Mouse (Mus musculus) embryonic facial prominence, embryonic 10.5 days (tissue): Measurements from ENCODE around the gene Ctdsp1. TPM values are rescaled to one million over a fixed set of nuclear protein-coding genes. Genes with fewer than 3 reads are reported as not detected.
A peak's percentile ranks its signal among the peaks of the same experiment; 100 is the strongest.

Source experiments
- DNase-seq: peaks from one replicate; pipeline ENCODE4 v3.0.0-alpha.2; 2017; ENCODE audit warnings: low spot score
- H3K27ac ChIP-seq: fragments of 300-500 bp; sonication (generic); replicated peaks from 2 replicates; pipeline ENCODE4 v1.5.1; 2016; ENCODE audit warnings: mild to moderate bottlenecking
- H3K27me3 ChIP-seq: fragments of 300-500 bp; sonication (generic); replicated peaks from 2 replicates; pipeline ENCODE4 v1.6.1; 2016; ENCODE audit warnings: low read depth, mild to moderate bottlenecking; ENCODE audit not compliant: poor library complexity, severe bottlenecking
- H3K36me3 ChIP-seq: fragments of 300-500 bp; sonication (generic); replicated peaks from 2 replicates; pipeline ENCODE4 v1.6.1; 2016; ENCODE audit warnings: mild to moderate bottlenecking, moderate library complexity
- H3K4me1 ChIP-seq: fragments of 300-500 bp; sonication (generic); 2 replicates; pipeline ENCODE4 v1.6.1; 2016
- H3K4me3 ChIP-seq: fragments of 300-500 bp; sonication (generic); 2 replicates; pipeline ENCODE4 v1.5.1; 2016; ENCODE audit warnings: mild to moderate bottlenecking, moderate library complexity
- H3K9me3 ChIP-seq: fragments of 300-500 bp; sonication (generic); 2 replicates; pipeline ENCODE4 v1.6.1; 2016; ENCODE audit warnings: mild to moderate bottlenecking
- WGBS: fragments of 180-500 bp; shearing (Covaris S2); methylation state at CpG from one replicate; pipeline ENCODE4 v1.1.7; 2016; 5-methylcytosine and 5-hydroxymethylcytosine counted together
- polyA plus RNA-seq: library from polyadenylated mRNA; unstranded; fragments of >200 nt; fragmentation: Nextera tagmentation; extraction: Ambion mirVana; gene quantifications from 2 replicates; pipeline ENCODE4 v1.2.1, GENCODE M21; 2016

Gene Ctdsp1
- polyA plus RNA-seq, 1 experiment from 2014 or later, result 49.0 TPM

DNA sequence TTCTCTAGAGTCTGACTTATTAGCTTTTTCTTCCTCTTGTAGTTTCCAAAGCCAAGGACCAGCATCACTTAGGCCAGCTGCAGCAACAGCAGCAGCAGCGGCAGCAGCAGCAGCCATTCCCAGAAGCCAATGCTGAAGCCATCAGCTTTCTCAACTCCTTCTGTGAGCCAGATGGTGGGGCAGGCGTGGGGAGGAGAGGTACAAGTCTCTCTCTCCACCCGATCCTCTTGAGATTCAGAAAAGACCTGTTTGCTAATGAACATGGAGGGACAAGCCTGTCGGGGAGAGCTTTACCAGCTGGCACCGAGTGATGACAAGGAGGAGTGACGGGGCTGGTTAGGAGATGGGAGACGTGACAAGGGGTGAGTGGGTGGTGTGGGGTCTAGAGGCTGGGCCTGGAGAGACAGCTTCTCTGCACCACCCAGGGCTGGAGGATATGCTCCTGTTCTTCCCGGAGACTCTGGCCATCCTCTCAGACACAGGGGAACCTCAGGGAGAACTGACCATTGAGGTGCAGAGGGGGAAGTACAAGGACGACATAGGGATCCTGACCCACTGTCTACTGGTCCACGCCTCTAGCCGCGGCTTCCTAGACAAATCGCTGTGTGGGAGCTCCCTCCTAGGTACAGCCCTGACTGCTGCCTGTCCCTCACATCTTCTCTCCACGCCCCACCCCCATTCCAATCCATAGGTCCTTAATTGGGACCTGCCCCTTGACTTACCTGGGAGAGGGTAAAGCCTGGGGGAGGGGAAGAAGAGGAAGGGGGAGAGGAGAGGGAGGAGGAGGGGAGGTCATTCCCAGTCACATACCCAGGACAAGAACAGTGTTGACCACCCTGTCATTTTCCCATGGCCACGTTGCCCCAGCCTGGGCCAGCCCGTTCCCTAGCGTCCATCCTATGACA lies 28.7 kb upstream of the Ctdsp1 start:
- peaks cover 17% of the 10 kb centered on the region; the same call in 1 of the 2 replicates for H3K27me3 ChIP-seq
- no peak overlapping the region for H3K27ac ChIP-seq

DNA sequence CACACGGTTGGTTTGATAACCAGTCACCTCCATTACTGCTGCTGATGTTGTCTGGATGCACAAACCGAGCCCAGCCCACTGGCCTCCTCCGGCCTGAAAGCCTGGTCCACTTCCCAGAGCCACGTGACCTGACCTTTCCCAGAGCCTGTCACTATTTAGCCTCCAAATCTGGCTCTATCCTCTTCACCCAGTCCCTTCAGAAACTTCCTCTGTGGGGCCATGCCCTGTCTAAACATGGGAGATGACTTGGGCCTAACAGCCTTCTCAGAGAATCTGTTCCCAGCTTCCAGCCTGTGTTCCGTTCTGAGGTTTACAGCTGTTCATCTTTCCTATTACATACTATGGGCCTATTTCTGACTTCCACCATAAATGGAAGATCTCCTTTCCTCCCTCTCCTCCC lies 27.9 kb upstream of the Ctdsp1 start:
- 71% methylated on average over 5 of the region's 5 CpGs for WGBS
- DNase-seq, result no peak
- Histone ChIP-seq H3K4me1 (peaks cover 25% of the 10 kb centered on the region), H3K27me3 (peaks cover 20% of the 10 kb centered on the region; the same call in 1 of the 2 replicates), H3K27ac (no peak overlapping the region), H3K36me3 (no peaks in the 10 kb centered on the region), H3K4me3 (no peak overlapping the region), H3K9me3 (no peaks in the 10 kb centered on the region)

More for the DNA sequence above, 28.7 kb upstream of the Ctdsp1 start:
- no peaks in the 10 kb centered on the region for H3K9me3 ChIP-seq
- no peak for DNase-seq
- no peak overlapping the region for H3K4me3 ChIP-seq
- WGBS, result 70% methylated on average over 17 of the region's 17 CpGs
- no peaks in the 10 kb centered on the region for H3K36me3 ChIP-seq
- peaks cover 17% of the 10 kb centered on the region for H3K4me1 ChIP-seq

DNA sequence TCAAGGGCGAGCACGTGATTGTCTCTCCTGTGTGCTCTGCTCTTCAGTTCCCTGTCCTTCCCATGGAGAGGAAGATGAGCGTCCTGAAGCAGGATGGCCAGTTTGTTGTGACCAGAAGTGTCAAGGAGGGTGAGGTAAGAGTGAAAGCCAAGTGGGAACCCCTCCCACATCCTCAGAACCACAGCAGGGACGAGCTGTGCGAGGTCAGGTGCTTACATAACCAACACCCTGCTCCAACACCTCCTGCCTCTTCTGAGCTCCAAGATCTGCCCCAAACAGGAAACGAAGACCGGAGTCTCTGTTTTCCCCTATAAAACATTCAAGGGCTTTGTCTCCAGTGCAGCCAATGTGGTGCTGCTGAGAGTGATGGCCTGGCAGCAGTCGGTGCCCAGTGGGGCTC lies 27.0 kb upstream of the Ctdsp1 start:
- Histone ChIP-seq H3K36me3 (no peaks in the 10 kb centered on the region), H3K27ac (no peak overlapping the region), H3K27me3 (peaks cover 20% of the 10 kb centered on the region; the same call in 1 of the 2 replicates), H3K9me3 (no peaks in the 10 kb centered on the region), H3K4me3 (no peak overlapping the region), H3K4me1 (peaks cover 27% of the 10 kb centered on the region)
- WGBS, result 84% methylated on average over 8 of the region's 8 CpGs
- DNase-seq, result no peak

DNA sequence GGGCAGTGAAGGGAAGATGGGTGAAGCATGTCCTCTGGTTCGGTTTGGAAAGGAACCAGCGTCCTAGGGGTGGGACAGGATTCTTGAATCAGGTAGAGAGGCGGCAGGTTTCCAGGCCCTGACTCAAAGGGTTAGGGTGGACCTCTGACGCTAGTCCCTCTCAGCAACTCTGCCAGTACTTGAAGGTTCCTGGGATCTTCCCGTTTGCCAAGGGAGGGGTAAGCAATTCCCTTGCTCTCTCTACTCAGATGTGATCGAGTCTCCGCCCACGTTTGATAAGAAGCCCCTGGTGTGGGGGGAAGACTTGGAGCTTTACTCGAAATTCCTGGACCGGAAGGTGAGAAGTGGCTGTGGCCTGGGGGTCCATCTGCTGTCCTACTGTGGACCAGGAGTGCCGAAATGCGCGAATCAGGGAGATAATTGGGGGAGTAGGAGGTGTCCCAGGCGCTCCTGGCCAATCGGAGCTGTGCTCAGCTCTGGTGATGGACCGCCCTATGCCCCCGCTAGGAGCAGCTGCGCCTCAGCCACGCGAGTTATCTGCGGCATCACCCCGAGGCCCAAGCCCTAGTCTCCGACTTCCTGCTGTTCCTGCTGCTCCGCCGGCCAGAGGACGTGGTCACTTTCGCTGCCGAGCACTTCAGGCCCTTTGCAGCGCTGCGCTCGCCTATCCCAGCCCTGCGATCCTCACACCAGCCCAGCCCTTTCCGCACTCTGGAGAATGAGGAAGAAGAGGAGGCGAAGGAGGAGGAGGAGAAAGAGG lies 23.2 kb upstream of the Ctdsp1 start:
- peak; percentile 71 for DNase-seq
- H3K9me3 ChIP-seq, result no peaks in the 10 kb centered on the region
- 20% methylated on average over 34 of the region's 34 CpGs for WGBS
- H3K36me3 ChIP-seq, result no peaks in the 10 kb centered on the region
- H3K27ac ChIP-seq, result peak overlapping the region; percentile 76
- H3K4me3 ChIP-seq, result peak overlapping the region; percentile 56
- peaks cover 15% of the 10 kb centered on the region; the same call in 1 of the 2 replicates for H3K27me3 ChIP-seq
- peaks cover 13% of the 10 kb centered on the region for H3K4me1 ChIP-seq

DNA sequence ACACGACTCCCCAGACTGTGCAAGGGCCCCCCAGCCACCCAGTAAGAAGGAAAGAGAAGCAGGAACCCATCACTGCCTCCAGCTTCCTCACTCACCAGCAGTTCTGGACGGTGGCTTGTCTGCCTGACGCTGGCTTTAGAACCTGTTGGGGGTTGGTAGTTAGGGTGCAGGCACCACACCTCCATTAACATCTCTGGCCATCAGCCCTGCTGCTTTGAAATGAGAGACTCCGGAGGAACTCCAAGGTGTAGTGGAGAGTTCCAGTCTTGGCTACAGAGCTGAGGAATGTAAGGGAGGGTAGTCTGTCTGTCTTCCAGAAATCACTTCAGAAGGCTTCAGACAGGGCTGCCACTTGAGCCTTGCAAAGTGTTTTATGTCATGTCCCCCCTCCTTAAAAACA lies 21.3 kb upstream of the Ctdsp1 start:
- no peak overlapping the region for H3K4me3 ChIP-seq
- H3K27me3 ChIP-seq, result peaks cover 15% of the 10 kb centered on the region; the same call in 1 of the 2 replicates
- 48% methylated on average over 4 of the region's 4 CpGs for WGBS
- H3K36me3 ChIP-seq, result no peaks in the 10 kb centered on the region
- H3K27ac ChIP-seq, result no peak overlapping the region
- DNase-seq, result no peak
- H3K4me1 ChIP-seq, result peaks cover 17% of the 10 kb centered on the region
- no peaks in the 10 kb centered on the region for H3K9me3 ChIP-seq

DNA sequence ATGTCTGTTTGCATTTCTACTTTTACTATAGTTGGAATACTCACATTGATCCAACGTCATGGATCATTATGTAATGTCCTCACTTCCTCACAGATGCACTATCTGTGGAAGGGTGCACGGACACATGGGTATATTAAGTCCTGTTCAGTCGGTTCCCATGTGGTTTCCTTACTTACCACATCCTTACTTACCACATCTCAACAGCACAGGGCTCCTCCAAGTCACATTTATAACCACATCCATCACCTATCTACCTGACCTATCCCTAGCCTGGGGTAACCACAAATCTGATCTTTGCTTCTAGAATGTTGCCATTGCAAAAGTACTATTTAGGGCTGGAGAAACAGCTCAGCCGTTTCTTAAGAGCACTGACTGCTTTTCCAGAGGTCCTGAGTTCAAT lies 17.9 kb upstream of the Ctdsp1 start:
- Histone ChIP-seq H3K36me3 (no peaks in the 10 kb centered on the region), H3K4me1 (peaks cover 23% of the 10 kb centered on the region), H3K27me3 (no peaks in the 10 kb centered on the region; the same call in 1 of the 2 replicates), H3K4me3 (no peak overlapping the region), H3K9me3 (no peaks in the 10 kb centered on the region), H3K27ac (no peak overlapping the region)
- no peak for DNase-seq
- 87% methylated on average over 4 of the region's 4 CpGs for WGBS

DNA sequence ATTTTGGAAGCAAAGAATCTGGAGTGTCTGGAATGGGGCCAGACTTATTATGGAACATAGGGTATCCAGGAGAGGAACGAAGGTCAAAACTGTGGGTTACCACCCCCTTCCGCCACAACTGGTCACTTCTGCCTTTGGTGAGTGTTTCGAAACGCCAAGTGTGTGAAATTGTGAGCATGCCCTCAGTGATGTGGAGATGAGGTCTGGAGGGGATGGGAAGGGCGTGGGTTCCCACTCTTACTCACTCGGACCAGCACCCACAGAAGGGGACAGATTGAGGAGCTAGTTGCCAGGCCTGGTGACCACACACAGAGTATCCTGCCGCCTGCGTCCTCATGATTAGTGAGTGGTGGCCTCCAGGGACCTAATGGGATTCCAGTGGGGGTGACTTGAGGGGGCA lies 16.3 kb upstream of the Ctdsp1 start, which contains the start of gene Slc11a1:
Gene Slc11a1, plus strand, starts transcription at position 216 of the 400 bp plus-strand sequence.
- no peak within 1 kb of the TSS for H3K4me3 ChIP-seq
- 79% methylated on average over 8 of the region's 8 CpGs for WGBS
- H3K36me3 ChIP-seq, result no peaks in the 10 kb centered on the region
- peaks cover 22% of the 10 kb centered on the region for H3K4me1 ChIP-seq
- DNase-seq, result no peak
- no peaks in the 10 kb centered on the region; the same call in 1 of the 2 replicates for H3K27me3 ChIP-seq
- H3K27ac ChIP-seq, result no peak within 1 kb of the TSS
- no peaks in the 10 kb centered on the region for H3K9me3 ChIP-seq

DNA sequence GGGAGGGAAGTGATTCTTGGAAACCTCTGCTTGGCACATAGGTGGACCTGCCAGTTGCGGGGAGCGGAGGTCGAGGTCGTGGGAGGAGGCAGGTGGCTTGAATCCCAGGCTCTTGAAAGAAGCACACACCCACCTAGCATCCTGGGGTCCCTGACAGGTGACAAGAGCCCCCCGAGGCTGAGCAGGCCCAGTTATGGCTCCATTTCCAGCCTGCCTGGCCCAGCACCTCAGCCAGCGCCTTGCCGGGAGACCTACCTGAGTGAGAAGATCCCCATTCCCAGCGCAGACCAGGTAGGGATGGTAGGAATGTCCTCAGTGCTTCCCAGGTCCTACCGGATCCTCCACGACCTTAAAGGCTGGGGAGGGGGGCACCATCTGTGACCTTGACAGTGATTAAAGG lies 15.7 kb upstream of the Ctdsp1 start:
- H3K27me3 ChIP-seq, result no peaks in the 10 kb centered on the region
- peaks cover 22% of the 10 kb centered on the region for H3K4me1 ChIP-seq
- no peak for DNase-seq
- H3K36me3 ChIP-seq, result no peaks in the 10 kb centered on the region
- no peak overlapping the region for H3K27ac ChIP-seq
- no peak overlapping the region for H3K4me3 ChIP-seq
- WGBS, result 78% methylated on average over 10 of the region's 10 CpGs
- no peaks in the 10 kb centered on the region for H3K9me3 ChIP-seq

DNA sequence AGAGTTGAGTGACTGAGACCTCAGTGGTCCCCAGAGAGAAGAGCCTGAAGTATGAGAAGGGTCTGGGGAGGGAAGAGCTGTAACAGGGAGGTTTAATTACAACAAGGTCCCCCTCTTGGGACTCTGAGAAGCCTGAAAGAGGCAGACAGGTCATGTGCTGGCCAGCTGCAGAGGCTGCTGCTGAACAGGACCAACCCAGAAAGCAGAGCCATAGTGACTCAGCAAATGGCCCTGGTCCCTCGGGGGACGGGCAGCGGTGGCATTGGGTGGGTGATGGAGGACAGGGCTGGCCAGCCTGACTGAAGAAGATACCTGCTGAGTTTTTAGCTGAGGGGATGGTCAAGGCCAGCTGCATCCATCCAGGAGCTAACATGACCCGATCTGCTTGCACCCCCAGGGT lies 14.9 kb upstream of the Ctdsp1 start:
- Histone ChIP-seq H3K27ac (no peak overlapping the region), H3K27me3 (no peaks in the 10 kb centered on the region), H3K4me3 (no peak overlapping the region), H3K36me3 (no peaks in the 10 kb centered on the region), H3K4me1 (peaks cover 22% of the 10 kb centered on the region), H3K9me3 (no peaks in the 10 kb centered on the region)
- DNase-seq, result no peak
- WGBS, result 80% methylated on average over 4 of the region's 4 CpGs

DNA sequence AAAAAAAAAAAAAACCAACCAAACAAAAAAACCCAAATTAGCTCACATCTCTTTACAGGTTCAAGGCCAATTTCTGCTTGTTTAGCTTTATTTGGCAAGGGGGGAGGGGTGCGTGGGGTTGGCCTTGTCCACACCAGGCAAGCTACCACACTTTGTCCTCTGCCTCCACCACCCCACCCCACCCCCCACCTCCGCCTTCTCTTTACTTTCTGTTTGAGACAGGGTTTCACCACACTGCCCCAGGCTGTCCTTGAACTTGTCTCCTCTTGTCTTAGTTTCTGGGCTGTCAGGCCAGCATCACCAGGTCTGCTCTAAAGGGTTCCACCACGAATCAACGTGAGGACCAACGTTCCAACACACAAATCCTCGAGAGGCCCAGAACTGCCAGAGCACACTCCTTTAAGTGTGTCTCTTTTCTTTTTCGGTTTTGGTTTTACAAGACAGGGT lies 12.2 kb upstream of the Ctdsp1 start:
- DNase-seq, result no peak
- Histone ChIP-seq H3K9me3 (no peaks in the 10 kb centered on the region), H3K4me3 (no peak overlapping the region), H3K4me1 (peaks cover 22% of the 10 kb centered on the region), H3K27me3 (no peaks in the 10 kb centered on the region), H3K27ac (no peak overlapping the region), H3K36me3 (no peaks in the 10 kb centered on the region)
- WGBS, result 81% methylated on average over 7 of the region's 7 CpGs

DNA sequence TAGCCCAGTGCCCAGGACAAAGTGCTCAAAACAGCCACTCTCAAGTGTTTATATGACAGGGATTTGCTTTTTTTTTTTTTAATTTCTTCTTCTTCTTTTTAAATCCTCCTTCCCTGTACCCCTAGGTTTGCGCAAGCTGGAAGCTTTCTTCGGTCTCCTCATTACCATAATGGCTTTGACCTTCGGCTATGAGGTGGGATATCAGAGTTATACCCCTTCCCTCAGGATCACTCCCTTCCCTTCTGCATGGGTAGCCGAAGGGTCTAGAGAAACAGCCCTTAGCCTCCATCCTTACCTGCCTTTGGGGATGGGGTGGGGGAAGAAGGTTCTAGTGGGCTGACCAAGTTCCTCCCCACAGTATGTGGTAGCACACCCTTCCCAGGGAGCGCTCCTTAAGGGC lies 10.8 kb upstream of the Ctdsp1 start:
- WGBS, result 83% methylated on average over 5 of the region's 5 CpGs

DNA sequence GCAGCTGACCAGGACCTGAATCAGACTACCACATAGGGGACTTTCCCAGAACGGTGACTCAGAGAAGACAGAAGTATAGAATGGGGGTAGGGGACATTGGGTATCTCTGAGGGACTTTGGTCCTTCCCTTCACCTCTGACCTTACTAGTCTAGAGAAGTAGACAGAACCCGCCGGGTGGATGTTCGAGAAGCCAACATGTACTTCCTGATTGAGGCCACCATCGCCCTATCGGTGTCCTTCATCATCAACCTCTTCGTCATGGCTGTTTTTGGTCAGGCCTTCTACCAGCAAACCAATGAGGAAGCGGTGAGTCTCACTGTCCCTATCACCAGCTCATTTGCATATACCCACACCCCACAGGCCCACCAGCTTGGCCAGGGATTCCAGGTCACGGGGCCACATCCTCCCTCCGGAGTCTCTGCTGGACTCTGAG lies 9.7 kb upstream of the Ctdsp1 start:
- Histone ChIP-seq H3K27me3 (0 out of 2 replicates have a peak, but pooled peaks cover 3% of the 10 kb centered on the region), H3K4me1 (peaks cover 7% of the 10 kb centered on the region), H3K4me3 (no peak overlapping the region), H3K36me3 (no peaks in the 10 kb centered on the region), H3K27ac (no peak overlapping the region), H3K9me3 (no peaks in the 10 kb centered on the region)
- WGBS, result 89% methylated on average over 10 of the region's 10 CpGs
- DNase-seq, result no peak

More for the DNA sequence above, 10.8 kb upstream of the Ctdsp1 start:
- Histone ChIP-seq H3K27me3 (0 out of 2 replicates have a peak, but pooled peaks cover 3% of the 10 kb centered on the region), H3K4me3 (no peak overlapping the region), H3K4me1 (peaks cover 13% of the 10 kb centered on the region), H3K36me3 (no peaks in the 10 kb centered on the region), H3K27ac (no peak overlapping the region), H3K9me3 (no peaks in the 10 kb centered on the region)
- DNase-seq, result no peak
